Mouse (Mus musculus) heart, adult 2 months (tissue): Measurements from ENCODE around the gene Tjp3. TPM values are rescaled to one million over a fixed set of nuclear protein-coding genes. Genes with fewer than 3 reads are reported as not detected.

ENCODE experiments used
- DNase-seq, 2 experiments: peaks; one replicate each; pipeline ENCODE4 v3.0.0; 2021
- H3K27ac ChIP-seq: fragments of 200-600 bp; 2 replicates; pipeline ENCODE4 v1.8.1; 2022
- H3K27me3 ChIP-seq: fragments of 200-500 bp; 2 replicates; pipeline ENCODE4 v1.6.1; 2012; ENCODE audit warnings: mild to moderate bottlenecking, low read length, inconsistent platforms, mixed read lengths; ENCODE audit not compliant: control insufficient read depth, insufficient read depth
- H3K36me3 ChIP-seq: fragments of 200-500 bp; 2 replicates; pipeline ENCODE4 v1.6.1; 2012; ENCODE audit warnings: low read length, inconsistent platforms; ENCODE audit not compliant: control insufficient read depth, insufficient read depth
- H3K4me1 ChIP-seq: fragments of 200-500 bp; 2 replicates; pipeline ENCODE4 v1.6.1; 2011; ENCODE audit warnings: low read length; ENCODE audit not compliant: control insufficient read depth, insufficient read depth
- H3K4me3 ChIP-seq: fragments of 200-600 bp; 2 replicates; pipeline ENCODE4 v1.8.1; 2022
- H3K79me2 ChIP-seq: fragments of 200-500 bp; replicated peaks from 2 replicates; pipeline ENCODE4 v1.6.1; 2012; ENCODE audit warnings: mild to moderate bottlenecking, inconsistent platforms, low read length, moderate library complexity, mixed read lengths; ENCODE audit not compliant: control insufficient read depth, insufficient read depth
- H3K9ac ChIP-seq: fragments of 200-500 bp; 2 replicates; pipeline ENCODE4 v1.6.1; 2012; ENCODE audit warnings: low read depth, mild to moderate bottlenecking, control low read depth, inconsistent platforms, low read length, mixed read lengths
- CTCF ChIP-seq: fragments of 200-600 bp; IDR thresholded peaks from 2 replicates; pipeline ENCODE4 v1.8.1; 2022; ENCODE audit warnings: antibody characterized with exemption, mild to moderate bottlenecking, moderate library complexity
- EP300 ChIP-seq: fragments of 200-500 bp; IDR thresholded peaks from 2 replicates; pipeline ENCODE4 v1.6.1; 2011; ENCODE audit warnings: low read depth, low read length, control low read depth; ENCODE audit not compliant: insufficient read depth
- POLR2A ChIP-seq: fragments of 200-500 bp; IDR thresholded peaks from 2 replicates; pipeline ENCODE4 v1.6.1; 2011; ENCODE audit warnings: mild to moderate bottlenecking, low read depth, low read length, control low read depth; ENCODE audit not compliant: insufficient read depth
- WGBS: fragments of 180-500 bp; shearing (Covaris S2); methylation state at CpG from one replicate; pipeline ENCODE4 v1.1.7; 2018; 5-methylcytosine and 5-hydroxymethylcytosine counted together
- intact Hi-C: fragments of 180-260 bp; cut with DNase I; formaldehyde crosslinking; loops from one replicate; pipeline ENCODE4 v1.15.1; 2025
- polyA plus RNA-seq: library from polyadenylated mRNA; depleted of rRNA; stranded (reverse); fragments of >200 nt; gene quantifications from 2 replicates; pipeline ENCODE4 v1.2.3, GENCODE M21; 2012
- total RNA-seq, 2 experiments: library from RNA; stranded (reverse); gene quantifications; 2 replicates each; pipeline ENCODE4 v1.2.3; 2021

Gene Tjp3
- total and polyA plus RNA-seq, 3 experiments: 0.78 TPM; not detected in 2

GRCm38 (mm10) chr10:81265540-81265939, 25.8 kb downstream of the Tjp3 start:
- Histone ChIP-seq H3K36me3 (no peaks in the 10 kb centered on the region), H3K27me3 (no peaks in the 10 kb centered on the region), H3K9ac (no peak overlapping the region), H3K4me3 (no peak overlapping the region), H3K4me1 (peaks cover 2% of the 10 kb centered on the region; the same call in 1 of the 2 replicates), H3K79me2 (no peaks in the 10 kb centered on the region), H3K27ac (no peak overlapping the region)
- WGBS: 95% methylated on average over 8 of the region's 8 CpGs
- TF ChIP-seq POLR2A: no peak
- no peak for TF ChIP-seq EP300
- no peak for TF ChIP-seq CTCF
- intact Hi-C loops: no loop called here
- DNase-seq: no peak

GRCm38 (mm10) chr10:81261025-81261424, 30.4 kb downstream of the Tjp3 start:
- intact Hi-C loops: no loop called here
- Histone ChIP-seq H3K4me1 (peaks cover 2% of the 10 kb centered on the region; the same call in 1 of the 2 replicates), H3K27ac (no peak overlapping the region), H3K9ac (no peak overlapping the region), H3K4me3 (no peak overlapping the region), H3K36me3 (no peaks in the 10 kb centered on the region), H3K79me2 (no peaks in the 10 kb centered on the region), H3K27me3 (peaks cover 11% of the 10 kb centered on the region; the same call in 1 of the 2 replicates)
- TF ChIP-seq EP300 (no peak), CTCF (no peak), POLR2A (no peak)
- WGBS: 93% methylated on average over 4 of the region's 4 CpGs
- DNase-seq: no peak

GRCm38 (mm10) chr10:81259225-81259884, 32.0 kb downstream of the Tjp3 start:
- Histone ChIP-seq H3K4me3 (no peak overlapping the region), H3K27me3 (peaks cover 11% of the 10 kb centered on the region; the same call in 1 of the 2 replicates), H3K79me2 (no peaks in the 10 kb centered on the region), H3K36me3 (no peaks in the 10 kb centered on the region), H3K9ac (no peak overlapping the region), H3K4me1 (no peaks in the 10 kb centered on the region), H3K27ac (no peak overlapping the region)
- intact Hi-C loops: no loop called here
- DNase-seq: no peak
- 33% methylated on average over 21 of the region's 21 CpGs for WGBS
- TF ChIP-seq POLR2A (no peak), EP300 (no peak), CTCF (no peak)

- TF ChIP-seq CTCF (no peak), EP300 (no peak), POLR2A (no peak)
- intact Hi-C loops: no loop called here
- H3K4me3 ChIP-seq: peak overlapping the region; percentile 22
- H3K27ac ChIP-seq: no peak overlapping the region
- no peaks in the 10 kb centered on the region for H3K36me3 ChIP-seq
- no peaks in the 10 kb centered on the region for H3K79me2 ChIP-seq
- H3K4me1 ChIP-seq: no peaks in the 10 kb centered on the region
- 5% methylated on average over 62 of the region's 62 CpGs for WGBS
- peaks cover 15% of the 10 kb centered on the region; the same call in 1 of the 2 replicates for H3K27me3 ChIP-seq
- no peak overlapping the region for H3K9ac ChIP-seq
- DNase-seq: no peak
These were observed 34.0 kb downstream of the Tjp3 start for GRCm38 (mm10) chr10:81257158-81258039.

GRCm38 (mm10) chr10:81254886-81255285, 36.5 kb downstream of the Tjp3 start:
- H3K27ac ChIP-seq: no peak overlapping the region
- 61% methylated on average over 1 of the region's 1 CpGs for WGBS
- H3K27me3 ChIP-seq: peaks cover 15% of the 10 kb centered on the region; the same call in 1 of the 2 replicates
- H3K79me2 ChIP-seq: no peaks in the 10 kb centered on the region
- no peak overlapping the region for H3K9ac ChIP-seq
- no peaks in the 10 kb centered on the region for H3K4me1 ChIP-seq
- H3K36me3 ChIP-seq: no peaks in the 10 kb centered on the region
- no peak for DNase-seq
- intact Hi-C loops: no loop called here
- no peak overlapping the region for H3K4me3 ChIP-seq
- TF ChIP-seq EP300 (no peak), POLR2A (no peak), CTCF (no peak)
